Mouse (Mus musculus) G1E (cell line): ENCODE data around the gene Anln.

Experiments used
- CTCF ChIP-seq: IDR thresholded peaks from 2 replicates; pipeline ENCODE4 v1.5.1; 2012; ENCODE audit warnings: low read depth, low read length, inconsistent platforms, mixed read lengths
- TAL1 ChIP-seq: conservative IDR thresholded peaks from 2 replicates; pipeline ENCODE4 v1.6.1; 2012; ENCODE audit warnings: low read depth, low read length, inconsistent platforms, mixed read lengths

DNA sequence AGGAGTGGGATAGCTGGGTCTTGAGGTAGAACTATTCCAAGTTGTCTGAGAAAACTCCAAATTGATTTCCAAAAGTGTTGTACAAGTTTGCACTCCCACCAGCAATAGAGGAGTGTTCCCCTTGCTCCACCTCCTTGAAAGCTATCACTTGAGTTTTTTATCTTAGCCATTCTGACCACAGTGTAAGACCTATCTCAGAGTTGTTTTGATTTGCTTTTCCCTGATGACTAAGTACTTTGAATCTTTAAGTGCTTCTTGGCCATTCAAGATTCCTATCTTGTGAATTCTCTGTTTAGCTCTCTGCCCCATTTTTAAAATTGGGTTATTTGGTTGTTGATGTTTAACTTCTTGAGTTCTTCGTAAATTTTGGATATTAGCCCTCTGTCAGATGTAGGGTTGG lies 69.9 kb downstream of the Anln start:
- TF ChIP-seq CTCF (no peak), TAL1 (no peak)
